Mouse (Mus musculus): Measurements from ENCODE around the gene Ryr2.
"Not testable (repeated sequence)": the region's sequence is repeated elsewhere in the genome, so short reads cannot be mapped to it uniquely, and the experiment has no call there.

DNA sequence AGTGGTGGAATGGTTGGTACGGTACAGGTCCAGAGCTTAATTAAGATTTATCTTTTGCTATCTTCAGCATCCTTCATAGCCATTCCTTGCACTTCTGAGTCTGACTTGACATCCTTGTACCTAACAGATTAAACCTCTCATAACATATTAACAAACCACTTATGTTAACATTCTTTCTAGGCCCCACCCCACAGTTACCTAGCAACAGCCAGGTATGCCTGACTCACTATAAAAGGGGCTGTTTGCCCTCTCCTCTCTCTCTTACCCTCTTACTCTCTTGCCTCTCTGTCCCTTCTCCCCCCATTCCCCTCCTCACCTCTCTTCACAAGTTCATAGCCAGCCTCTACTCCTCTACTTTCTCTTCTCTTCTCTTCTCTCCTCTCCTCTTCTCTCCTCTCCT, 297.4 kb downstream of the Ryr2 start:
- TF ChIP-seq POLR2A, CTCF (IDR thresholded peaks at IDR 0.05; ENCODE audit: extremely low read depth, insufficient read depth, low read length): not testable (repeated sequence)
